ENCODE assay signal across 10 mouse cellular contexts in genomic region chr9:75684292-75684691, GRCm38 (mm10). TPM values are rescaled to one million over a fixed set of nuclear protein-coding genes. Genes with fewer than 3 reads are reported as not detected.
A peak's percentile ranks its signal among the peaks of the same experiment; 100 is the strongest.
DNase-seq lines count a peak whose midpoint lies in the region; ATAC-seq and TF ChIP-seq lines count a peak whose summit lies in the region.
"Had no signal": no experiment of that assay in that cellular context is flagged by ENCODE, and none has a peak within 500 bp of the region (broad histone marks: within the 10 kb centered on the region; RNA-seq: fewer than 3 reads in every experiment).

No protein-coding gene starts in this region.

- peak overlapping the region; percentile 48 for H3K4me2 ChIP-seq in embryonic facial prominence, embryonic 15.5 days (replicated peaks)
- peak overlapping the region; percentile 58 for H3K4me2 ChIP-seq in hindbrain, postnatal 0 days (ENCODE audit: low read depth, low read length)
- peak overlapping the region; percentile 56 for H3K4me2 ChIP-seq in neural tube, embryonic 13.5 days

- ATAC-seq in embryonic facial prominence, embryonic 15.5 days (ENCODE audit: insufficient number of reproducible peaks, low FRiP score, low TSS enrichment, low read depth), result no peak
- ATAC-seq in hindbrain, postnatal 0 days, result no peak
- ATAC-seq in neural tube, embryonic 13.5 days (ENCODE audit: low read depth), result peak; percentile 16; the same call in 1 of the 2 replicates
- ATAC-seq: inflammation-experienced regulatory T-cells, adult 6 months had no signal

- H3K27ac ChIP-seq in layer of hippocampus, adult 2 months, result peak overlapping the region; percentile 97
- H3K27ac ChIP-seq in embryonic facial prominence, embryonic 15.5 days (replicated peaks), result no peak overlapping the region
- peak overlapping the region; percentile 92 for H3K27ac ChIP-seq in hindbrain, postnatal 0 days
- H3K27ac ChIP-seq in neural tube, embryonic 13.5 days (replicated peaks), result peak overlapping the region; percentile 94

- DNase-seq in layer of hippocampus, adult 2 months (ENCODE audit: low spot score in 2 of 2), result no peak
- no peak for DNase-seq in layer of hippocampus, adult 18-20 months (ENCODE audit: low spot score in 2 of 2)
- no peak for DNase-seq in hindbrain, postnatal 0 days (ENCODE audit: low spot score)
- no peak for DNase-seq in cerebellum, postnatal 36 days
- DNase-seq in natural killer cell, adult 2 months (ENCODE audit: low spot score in 2 of 2), result no peak
- DNase-seq in yolk sac, embryonic 10.5 days (ENCODE audit: low spot score), result no peak

- no peaks in the 10 kb centered on the region for H3K9me3 ChIP-seq in embryonic facial prominence, embryonic 15.5 days (replicated peaks)
- 0 out of 2 replicates have a peak, but pooled peaks cover 3% of the 10 kb centered on the region for H3K9me3 ChIP-seq in hindbrain, postnatal 0 days (ENCODE audit: low read length)
- H3K9me3 ChIP-seq in neural tube, embryonic 13.5 days, result no peaks in the 10 kb centered on the region

- peaks cover 6% of the 10 kb centered on the region; the same call in 1 of the 2 replicates for H3K4me1 ChIP-seq in embryonic facial prominence, embryonic 15.5 days
- no peaks in the 10 kb centered on the region for H3K4me1 ChIP-seq in hindbrain, postnatal 0 days (ENCODE audit: insufficient read depth, low read length)
- H3K4me1 ChIP-seq in neural tube, embryonic 13.5 days (replicated peaks), result peaks cover 29% of the 10 kb centered on the region

- peak overlapping the region; percentile 80 for H3K4me3 ChIP-seq in layer of hippocampus, adult 2 months
- peak overlapping the region; percentile 27; the same call in 1 of the 2 replicates for H3K4me3 ChIP-seq in embryonic facial prominence, embryonic 15.5 days (replicated peaks)
- H3K4me3 ChIP-seq in hindbrain, postnatal 0 days (ENCODE audit: low read length), result peak overlapping the region; percentile 81
- peak overlapping the region; percentile 75 for H3K4me3 ChIP-seq in neural tube, embryonic 13.5 days

- no peak for TF ChIP-seq CTCF in layer of hippocampus, adult 2 months (conservative IDR thresholded peaks at IDR 0.05)
- no peak for TF ChIP-seq CTCF in hindbrain, postnatal 0 days (IDR thresholded peaks at IDR 0.05; ENCODE audit: low read depth)

- peaks cover 7% of the 10 kb centered on the region for H3K27me3 ChIP-seq in embryonic facial prominence, embryonic 15.5 days
- H3K27me3 ChIP-seq in hindbrain, postnatal 0 days (ENCODE audit: insufficient read depth, low read length), result no peaks in the 10 kb centered on the region
- no peaks in the 10 kb centered on the region for H3K27me3 ChIP-seq in neural tube, embryonic 13.5 days

- WGBS in embryonic facial prominence, embryonic 15.5 days, result 67% methylated on average over 4 of the region's 4 CpGs
- 38% methylated on average over 4 of the region's 4 CpGs for WGBS in hindbrain, postnatal 0 days
- 65% methylated on average over 4 of the region's 4 CpGs for WGBS in neural tube, embryonic 13.5 days

- no peak overlapping the region for H3K9ac ChIP-seq in embryonic facial prominence, embryonic 15.5 days
- peak overlapping the region; percentile 72 for H3K9ac ChIP-seq in hindbrain, postnatal 0 days (replicated peaks; ENCODE audit: low read length)
- H3K9ac ChIP-seq in neural tube, embryonic 13.5 days, result peak overlapping the region; percentile 89

- no peaks in the 10 kb centered on the region for H3K36me3 ChIP-seq in embryonic facial prominence, embryonic 15.5 days
- no peaks in the 10 kb centered on the region for H3K36me3 ChIP-seq in hindbrain, postnatal 0 days (ENCODE audit: insufficient read depth, low read length)
- peaks cover 16% of the 10 kb centered on the region for H3K36me3 ChIP-seq in neural tube, embryonic 13.5 days

RNA-seq across cellular contexts. Expression of gene Scg3, which starts 0.4 kb away (rescaled TPM):
- 100 to 1,000 TPM; 270 to 283 TPM for total RNA-seq in layer of hippocampus, adult 2 months (2021)
- total RNA-seq in layer of hippocampus, adult 18-20 months (2021), result 100 to 1,000 TPM; 259 to 270 TPM
- polyA plus RNA-seq in embryonic facial prominence, embryonic 15.5 days (2015; fragmentation: Nextera tagmentation; extraction: Ambion mirVana), result 1.8 and 4.1 TPM in 2 replicates
- total RNA-seq in hindbrain, postnatal 0 days (2014; rRNA removed), result 107 and 112 TPM in 2 replicates
- 134 and 143 TPM in 2 replicates for polyA plus RNA-seq in hindbrain, postnatal 0 days (2015; fragmentation: Nextera tagmentation; extraction: Ambion mirVana)
- polyA plus RNA-seq in neural tube, embryonic 13.5 days (2015; fragmentation: Nextera tagmentation; extraction: Ambion mirVana), result 132 and 137 TPM in 2 replicates
- total RNA-seq: MEL had no signal
- polyA plus RNA-seq: inflammation-experienced regulatory T-cells, adult 6 months had no signal

RNA-seq across cellular contexts. Expression of gene Lysmd2, which starts 58.8 kb away (rescaled TPM):
- total RNA-seq in layer of hippocampus, adult 2 months (2021), result 10 to 100 TPM; 56.6 to 60.3 TPM
- 10 to 100 TPM; 60.8 to 67.2 TPM for total RNA-seq in layer of hippocampus, adult 18-20 months (2021)
- 49.2 TPM in 2 replicates for polyA plus RNA-seq in embryonic facial prominence, embryonic 15.5 days (2015; fragmentation: Nextera tagmentation; extraction: Ambion mirVana)
- 33.9 and 39.7 TPM in 2 replicates for total RNA-seq in hindbrain, postnatal 0 days (2014; rRNA removed)
- 37.3 and 42.1 TPM in 2 replicates for polyA plus RNA-seq in hindbrain, postnatal 0 days (2015; fragmentation: Nextera tagmentation; extraction: Ambion mirVana)
- 26.9 and 27.0 TPM in 2 replicates for polyA plus RNA-seq in neural tube, embryonic 13.5 days (2015; fragmentation: Nextera tagmentation; extraction: Ambion mirVana)
- total RNA-seq: MEL had no signal

Comparison
In these comparisons a context has a peak if more than half of its experiments do, and no peak if none do; other contexts are left out.
1. H3K4me3 ChIP-seq: peak in every context shown above with its lines; median percentile 81 in hindbrain, postnatal 0 days; 80 in layer of hippocampus, adult 2 months; 75 in neural tube, embryonic 13.5 days; 27 in embryonic facial prominence, embryonic 15.5 days.